Mouse (Mus musculus): ENCODE data around the gene Polg. TPM values are rescaled to one million over a fixed set of nuclear protein-coding genes. Genes with fewer than 3 reads are reported as not detected.

Polg gene
- polyA plus RNA-seq, 1 experiment from 2014 or later = 24.4 TPM

GRCm38 (mm10) chr7:79508280-79509234, 42.4 kb upstream of the Polg start:
- peak overlapping the region; percentile 61 for H3K4me2 ChIP-seq
- peaks cover 100% of the 10 kb centered on the region for H3K27me3 ChIP-seq (replicated peaks)
- WGBS = 1% methylated on average over 68 of the region's 79 CpGs
- peaks cover 20% of the 10 kb centered on the region for H3K4me1 ChIP-seq
- H3K9ac ChIP-seq = no peak overlapping the region
- no peak for ATAC-seq (ENCODE audit: extremely low read depth, insufficient number of reproducible peaks, low FRiP score, low TSS enrichment)
- no peak overlapping the region for H3K27ac ChIP-seq (replicated peaks)
- H3K36me3 ChIP-seq = no peaks in the 10 kb centered on the region
- H3K4me3 ChIP-seq = peak overlapping the region; percentile 41
- no peaks in the 10 kb centered on the region for H3K9me3 ChIP-seq

DNA sequence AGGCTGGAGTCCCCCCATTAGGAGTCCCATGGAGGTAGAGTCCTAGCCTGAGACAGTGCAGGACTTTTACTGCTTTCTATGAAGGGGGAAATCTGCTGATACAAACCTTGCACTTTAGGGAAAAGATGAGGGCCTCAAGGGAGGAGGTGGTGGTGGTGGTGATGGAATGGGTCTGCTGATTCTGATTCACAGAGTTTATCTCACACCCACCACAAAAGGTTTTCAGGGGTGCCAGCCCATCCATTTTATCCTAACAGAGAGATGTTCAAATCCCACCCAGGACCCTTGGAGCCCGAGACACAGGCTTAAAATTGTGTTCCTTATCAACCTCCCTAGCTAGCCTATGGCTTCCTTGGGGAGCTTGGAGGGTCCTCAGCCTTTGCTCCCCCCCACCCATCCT, 41.6 kb upstream of the Polg start:
- peaks cover 20% of the 10 kb centered on the region for H3K4me1 ChIP-seq
- H3K9ac ChIP-seq = no peak overlapping the region
- H3K4me3 ChIP-seq = no peak overlapping the region
- peaks cover 100% of the 10 kb centered on the region for H3K27me3 ChIP-seq (replicated peaks)
- WGBS = 14% methylated on average over 1 of the region's 1 CpGs
- no peaks in the 10 kb centered on the region for H3K9me3 ChIP-seq
- no peak for ATAC-seq (ENCODE audit: extremely low read depth, insufficient number of reproducible peaks, low FRiP score, low TSS enrichment)
- no peaks in the 10 kb centered on the region for H3K36me3 ChIP-seq
- no peak overlapping the region for H3K27ac ChIP-seq (replicated peaks)
- H3K4me2 ChIP-seq = no peak overlapping the region

GRCm38 (mm10) chr7:79507101-79507705, 41.0 kb upstream of the Polg start:
- 2% methylated on average over 11 of the region's 11 CpGs for WGBS
- peaks cover 100% of the 10 kb centered on the region for H3K27me3 ChIP-seq (replicated peaks)
- H3K27ac ChIP-seq (replicated peaks) = no peak overlapping the region
- H3K9me3 ChIP-seq = no peaks in the 10 kb centered on the region
- no peak overlapping the region for H3K9ac ChIP-seq
- H3K4me2 ChIP-seq = no peak overlapping the region
- no peak overlapping the region for H3K4me3 ChIP-seq
- H3K36me3 ChIP-seq = no peaks in the 10 kb centered on the region
- H3K4me1 ChIP-seq = peaks cover 20% of the 10 kb centered on the region
- no peak for ATAC-seq (ENCODE audit: extremely low read depth, insufficient number of reproducible peaks, low FRiP score, low TSS enrichment)

GRCm38 (mm10) chr7:79506531-79507090, 40.4 kb upstream of the Polg start:
- Histone ChIP-seq H3K36me3 (no peaks in the 10 kb centered on the region), H3K4me1 (peaks cover 20% of the 10 kb centered on the region), H3K4me2 (no peak overlapping the region), H3K27me3 (replicated peaks) (peaks cover 100% of the 10 kb centered on the region), H3K4me3 (no peak overlapping the region), H3K27ac (replicated peaks) (no peak overlapping the region), H3K9me3 (no peaks in the 10 kb centered on the region), H3K9ac (no peak overlapping the region)
- no peak for ATAC-seq (ENCODE audit: extremely low read depth, insufficient number of reproducible peaks, low FRiP score, low TSS enrichment)
- 3% methylated on average over 6 of the region's 6 CpGs for WGBS

DNA sequence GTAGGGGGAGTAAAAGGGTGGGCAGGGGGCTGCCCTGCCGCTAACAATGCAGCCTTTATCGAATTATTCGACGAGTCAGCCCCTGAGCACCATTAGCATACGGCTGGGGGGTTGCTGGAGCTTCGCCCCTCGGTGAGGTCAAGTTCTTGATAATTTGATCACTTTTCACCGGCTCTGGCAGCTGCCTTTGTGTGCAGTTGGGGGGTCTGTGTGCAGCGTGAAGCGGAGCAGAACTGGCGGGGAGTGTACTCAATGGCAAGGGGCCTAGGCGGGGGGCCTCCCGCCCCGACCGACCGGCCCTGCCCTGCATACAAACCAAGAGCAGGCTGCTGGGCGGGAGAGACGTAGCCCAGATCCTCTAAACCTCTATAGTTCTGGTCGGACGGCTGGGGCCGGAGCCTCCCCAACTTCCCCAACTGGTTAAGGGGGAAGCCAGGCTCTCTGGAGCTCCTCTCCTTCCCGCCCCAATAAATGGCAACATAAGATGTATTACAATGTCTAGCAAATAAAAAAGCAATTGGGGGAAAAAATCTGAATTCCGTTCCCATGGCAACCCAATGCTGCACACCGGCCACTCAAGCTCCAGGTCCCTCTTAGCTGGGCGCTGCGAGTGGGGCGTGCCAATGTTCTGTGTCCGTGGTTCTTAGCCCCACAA, 39.8 kb upstream of the Polg start:
- Histone ChIP-seq H3K4me1 (peaks cover 20% of the 10 kb centered on the region), H3K9me3 (no peaks in the 10 kb centered on the region), H3K27me3 (replicated peaks) (peaks cover 100% of the 10 kb centered on the region), H3K36me3 (no peaks in the 10 kb centered on the region), H3K4me3 (peak overlapping the region; percentile 16; the same call in 1 of the 2 replicates), H3K4me2 (no peak overlapping the region), H3K27ac (replicated peaks) (no peak overlapping the region), H3K9ac (no peak overlapping the region)
- ATAC-seq (ENCODE audit: extremely low read depth, insufficient number of reproducible peaks, low FRiP score, low TSS enrichment) = no peak
- WGBS = 2% methylated on average over 28 of the region's 28 CpGs

DNA sequence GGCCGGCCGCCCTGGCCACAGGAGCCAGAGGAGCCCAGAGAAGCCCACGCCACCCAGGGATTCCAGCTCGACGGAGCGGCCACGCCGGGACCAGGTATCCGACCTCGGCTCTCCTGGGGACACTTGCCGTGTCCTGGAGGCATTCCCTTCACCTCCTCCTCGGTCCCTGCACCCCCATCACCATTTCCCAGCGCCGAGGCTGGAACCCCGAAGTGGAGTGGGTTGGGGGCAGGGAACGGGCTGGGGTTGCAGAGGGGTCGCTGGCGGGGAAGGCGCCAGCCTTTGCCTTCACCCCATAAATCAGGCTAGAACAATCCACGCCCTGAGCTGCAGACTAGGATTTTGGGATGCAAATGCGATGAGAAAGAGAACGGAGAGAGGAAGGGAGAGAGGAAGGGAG, 39.2 kb upstream of the Polg start:
- Histone ChIP-seq H3K27me3 (replicated peaks) (peaks cover 100% of the 10 kb centered on the region), H3K27ac (replicated peaks) (no peak overlapping the region), H3K4me2 (peak overlapping the region; percentile 69), H3K4me3 (peak overlapping the region; percentile 50), H3K9ac (no peak overlapping the region), H3K9me3 (no peaks in the 10 kb centered on the region), H3K36me3 (no peaks in the 10 kb centered on the region), H3K4me1 (peaks cover 20% of the 10 kb centered on the region)
- ATAC-seq (ENCODE audit: extremely low read depth, insufficient number of reproducible peaks, low FRiP score, low TSS enrichment) = no peak
- 1% methylated on average over 22 of the region's 22 CpGs for WGBS

DNA sequence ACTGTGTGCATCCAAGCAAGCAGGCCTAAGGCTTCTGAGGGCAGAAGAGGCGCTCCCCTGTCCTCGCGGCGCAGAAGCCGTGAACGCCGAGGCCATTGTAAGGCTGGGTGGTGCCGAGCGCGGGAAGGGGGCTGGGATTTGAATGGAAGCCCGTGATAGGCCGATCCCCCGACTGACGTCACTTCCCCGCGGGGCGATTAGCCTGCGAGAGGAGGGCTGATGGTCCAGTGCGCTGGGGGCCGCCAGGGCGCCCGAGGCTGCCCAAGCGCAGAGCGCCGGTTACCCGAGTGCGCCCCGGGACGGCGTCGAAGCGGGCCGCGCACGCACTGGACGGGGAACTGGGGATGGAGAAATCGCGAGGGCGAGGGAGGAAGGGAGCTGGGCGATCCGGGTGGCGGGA, 38.6 kb upstream of the Polg start:
- no peaks in the 10 kb centered on the region for H3K9me3 ChIP-seq
- H3K9ac ChIP-seq = no peak overlapping the region; the same call in 1 of the 2 replicates
- under 1% methylated on average over 42 of the region's 42 CpGs for WGBS
- peak overlapping the region; percentile 69 for H3K4me2 ChIP-seq
- H3K4me1 ChIP-seq = peaks cover 23% of the 10 kb centered on the region
- ATAC-seq (ENCODE audit: extremely low read depth, insufficient number of reproducible peaks, low FRiP score, low TSS enrichment) = no peak
- peak overlapping the region; percentile 50 for H3K4me3 ChIP-seq
- H3K27ac ChIP-seq (replicated peaks) = no peak overlapping the region
- H3K27me3 ChIP-seq (replicated peaks) = peaks cover 100% of the 10 kb centered on the region
- no peaks in the 10 kb centered on the region for H3K36me3 ChIP-seq

- WGBS = 3% methylated on average over 5 of the region's 5 CpGs
- Histone ChIP-seq H3K9ac (no peak overlapping the region), H3K9me3 (no peaks in the 10 kb centered on the region), H3K4me3 (no peak overlapping the region), H3K27ac (replicated peaks) (no peak overlapping the region), H3K27me3 (replicated peaks) (peaks cover 100% of the 10 kb centered on the region), H3K36me3 (no peaks in the 10 kb centered on the region), H3K4me1 (peaks cover 26% of the 10 kb centered on the region), H3K4me2 (no peak overlapping the region)
- ATAC-seq (ENCODE audit: extremely low read depth, insufficient number of reproducible peaks, low FRiP score, low TSS enrichment) = no peak
These were observed 37.6 kb upstream of the Polg start for GRCm38 (mm10) chr7:79503656-79504250.

- no peak overlapping the region for H3K4me2 ChIP-seq
- no peak overlapping the region for H3K9ac ChIP-seq
- no peaks in the 10 kb centered on the region for H3K9me3 ChIP-seq
- peaks cover 20% of the 10 kb centered on the region for H3K4me1 ChIP-seq
- no peak for ATAC-seq (ENCODE audit: extremely low read depth, insufficient number of reproducible peaks, low FRiP score, low TSS enrichment)
- no peak overlapping the region for H3K4me3 ChIP-seq
- WGBS = 8% methylated on average over 6 of the region's 6 CpGs
- H3K36me3 ChIP-seq = no peaks in the 10 kb centered on the region
- no peak overlapping the region for H3K27ac ChIP-seq (replicated peaks)
- H3K27me3 ChIP-seq (replicated peaks) = peaks cover 100% of the 10 kb centered on the region
These were observed 36.9 kb upstream of the Polg start for GRCm38 (mm10) chr7:79503103-79503455.

GRCm38 (mm10) chr7:79502152-79503102, 36.3 kb upstream of the Polg start:
- 8% methylated on average over 10 of the region's 10 CpGs for WGBS
- H3K4me1 ChIP-seq = peaks cover 20% of the 10 kb centered on the region
- no peak overlapping the region for H3K9ac ChIP-seq
- peaks cover 100% of the 10 kb centered on the region for H3K27me3 ChIP-seq (replicated peaks)
- no peak for ATAC-seq (ENCODE audit: extremely low read depth, insufficient number of reproducible peaks, low FRiP score, low TSS enrichment)
- no peak overlapping the region for H3K27ac ChIP-seq (replicated peaks)
- H3K4me3 ChIP-seq = no peak overlapping the region
- H3K36me3 ChIP-seq = no peaks in the 10 kb centered on the region
- H3K9me3 ChIP-seq = no peaks in the 10 kb centered on the region
- no peak overlapping the region for H3K4me2 ChIP-seq
